Mouse (Mus musculus) embryo, embryonic 9.5 days (tissue): ENCODE data around the gene Cyp11a1.

Experiments
- DNase-seq: peaks from one replicate; pipeline ENCODE4 v3.0.0-alpha.2; 2017; ENCODE audit errors: extremely low spot score

Gene Cyp11a1

GRCm38 (mm10) chr9:58043496-58044017 is 37.3 kb downstream of the Cyp11a1 start:
- no peak for DNase-seq

GRCm38 (mm10) chr9:58044828-58045227 is 38.6 kb downstream of the Cyp11a1 start:
- DNase-seq = no peak

- DNase-seq = no peak
Observed at GRCm38 (mm10) chr9:58045646-58046045, 39.4 kb downstream of the Cyp11a1 start.

GRCm38 (mm10) chr9:58047061-58047460 is 40.9 kb downstream of the Cyp11a1 start:
- no peak for DNase-seq

- no peak for DNase-seq
Observed at GRCm38 (mm10) chr9:58048621-58049020, 42.4 kb downstream of the Cyp11a1 start.

GRCm38 (mm10) chr9:58049186-58049585 is 43.0 kb downstream of the Cyp11a1 start:
- no peak for DNase-seq

- no peak for DNase-seq
Observed at GRCm38 (mm10) chr9:58049861-58050260, 43.6 kb downstream of the Cyp11a1 start.

- DNase-seq = no peak
Observed at GRCm38 (mm10) chr9:58051937-58052336, 45.7 kb downstream of the Cyp11a1 start.

GRCm38 (mm10) chr9:58053102-58053501 is 46.9 kb downstream of the Cyp11a1 start:
- peak; percentile 62 for DNase-seq

- DNase-seq = no peak
Observed at GRCm38 (mm10) chr9:58053544-58053943, 47.3 kb downstream of the Cyp11a1 start.

- DNase-seq = no peak
Observed at GRCm38 (mm10) chr9:58054032-58054431, 47.8 kb downstream of the Cyp11a1 start.

GRCm38 (mm10) chr9:58055666-58056065 is 49.5 kb downstream of the Cyp11a1 start:
- DNase-seq = no peak

- DNase-seq = no peak
Observed at GRCm38 (mm10) chr9:58059920-58060319, 53.7 kb downstream of the Cyp11a1 start.

GRCm38 (mm10) chr9:58060677-58061667 is 54.8 kb downstream of the Cyp11a1 start:
- peak; percentile 84 for DNase-seq

- DNase-seq = no peak
Observed at GRCm38 (mm10) chr9:58063531-58063930, 57.3 kb downstream of the Cyp11a1 start, which contains the start of gene Stra6. Stra6 (plus strand) TSS chr9:58063788.

GRCm38 (mm10) chr9:58065532-58065931 is 59.3 kb downstream of the Cyp11a1 start:
- DNase-seq = no peak

GRCm38 (mm10) chr9:58065977-58066730 is 59.9 kb downstream of the Cyp11a1 start:
- DNase-seq = no peak

- no peak for DNase-seq
Observed at GRCm38 (mm10) chr9:58066731-58067095, 60.5 kb downstream of the Cyp11a1 start.

GRCm38 (mm10) chr9:58067546-58067945 is 61.3 kb downstream of the Cyp11a1 start:
- DNase-seq = no peak

GRCm38 (mm10) chr9:58074561-58074960 is 68.3 kb downstream of the Cyp11a1 start:
- no peak for DNase-seq
